In the genomic region with DNA sequence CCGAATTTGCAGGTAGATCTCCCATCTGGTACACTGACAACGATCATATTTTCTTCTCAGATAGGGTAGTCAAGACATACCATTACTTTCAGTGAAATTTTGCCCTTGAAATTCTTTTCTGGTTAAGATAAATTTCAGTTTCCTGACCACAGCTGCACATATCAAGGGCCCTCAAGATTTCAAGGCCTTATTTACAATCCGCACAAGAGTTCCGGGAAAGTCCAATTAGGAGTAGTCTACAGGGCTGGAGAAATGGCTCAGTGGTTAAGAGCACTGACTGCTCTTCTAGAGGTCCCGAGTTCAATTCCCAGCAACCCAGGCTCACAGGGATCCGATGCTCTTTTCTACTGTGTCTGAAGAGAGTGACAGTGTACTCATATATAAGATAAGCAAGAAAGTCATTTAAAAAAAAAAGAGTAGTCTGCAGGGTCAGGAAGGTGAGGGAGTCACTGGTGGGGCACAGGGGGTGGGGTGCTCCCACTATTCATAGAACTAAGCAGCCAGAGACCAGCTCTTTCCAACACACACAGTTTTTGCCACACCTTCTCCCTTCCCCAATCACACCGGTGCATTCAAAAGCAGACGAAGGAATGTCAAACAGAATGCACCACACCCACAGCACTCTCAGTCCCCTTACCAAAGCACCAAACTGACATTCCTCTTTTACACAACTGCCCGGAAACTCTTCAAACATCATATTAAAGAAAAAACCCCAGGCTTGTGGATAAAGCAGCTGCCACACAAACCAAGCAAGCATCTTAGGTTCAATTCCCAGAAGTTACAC, we compare ENCODE assay signal across 35 mouse cellular contexts. TPM values are rescaled to one million over a fixed set of nuclear protein-coding genes. Genes with fewer than 3 reads are reported as not detected.
A peak's percentile ranks its signal among the peaks of the same experiment; 100 is the strongest.
DNase-seq lines count a peak whose midpoint lies in the region; ATAC-seq and TF ChIP-seq lines count a peak whose summit lies in the region.
"Had no signal": no experiment of that assay in that cellular context is flagged by ENCODE, and none has a peak within 500 bp of the region (broad histone marks: within the 10 kb centered on the region; RNA-seq: fewer than 3 reads in every experiment).

No protein-coding gene starts in this region.

- H3K9ac ChIP-seq in kidney, embryonic 14.5 days (ENCODE audit: low read depth, low read length) = no peak overlapping the region
- no peak overlapping the region for H3K9ac ChIP-seq in forebrain, embryonic 12.5 days
- H3K9ac ChIP-seq: heart, embryonic 13.5 days; hindbrain, embryonic 15.5 days; limb, embryonic 15.5 days; liver, embryonic 13.5 days; lung, embryonic 14.5 days; midbrain, embryonic 12.5 days; neural tube, embryonic 13.5 days had no signal

- H3K27ac ChIP-seq in left cerebral cortex, adult 2 months = no peak overlapping the region
- H3K27ac ChIP-seq in kidney, embryonic 14.5 days (ENCODE audit: low read depth, low read length) = no peak overlapping the region
- no peak overlapping the region for H3K27ac ChIP-seq in forebrain, embryonic 12.5 days
- H3K27ac ChIP-seq: heart, embryonic 13.5 days; hindbrain, embryonic 15.5 days; kidney, postnatal 0 days; limb, embryonic 10.5 days; limb, embryonic 15.5 days; liver, embryonic 13.5 days; midbrain, embryonic 12.5 days; neural tube, embryonic 13.5 days had no signal

- H3K27me3 ChIP-seq in kidney, embryonic 14.5 days (ENCODE audit: control insufficient read depth, insufficient read depth, low read length) = no peaks in the 10 kb centered on the region
- no peaks in the 10 kb centered on the region for H3K27me3 ChIP-seq in forebrain, embryonic 12.5 days
- H3K27me3 ChIP-seq: heart, embryonic 13.5 days; hindbrain, embryonic 15.5 days; limb, embryonic 15.5 days; liver, embryonic 13.5 days; megakaryocyte, embryonic 14.5 days; midbrain, embryonic 12.5 days; neural tube, embryonic 13.5 days had no signal

- peaks cover 5% of the 10 kb centered on the region; the same call in 1 of the 2 replicates for H3K4me1 ChIP-seq in lung, adult 2 months (ENCODE audit: control insufficient read depth, insufficient read depth, low read length)
- H3K4me1 ChIP-seq in kidney, embryonic 14.5 days (ENCODE audit: control insufficient read depth, insufficient read depth, low read length) = peaks cover 17% of the 10 kb centered on the region
- H3K4me1 ChIP-seq in forebrain, embryonic 12.5 days = peaks cover 17% of the 10 kb centered on the region

- peak; percentile 34 for DNase-seq in lung, adult 2 months
- no peak for DNase-seq in lung, postnatal 4 days
- peak; percentile 20 for DNase-seq in WW6 (ENCODE audit: low read depth, low spot score)
- peak; percentile 25 for DNase-seq in lung, postnatal 10 days
- DNase-seq in left cerebral cortex, adult 2 months (ENCODE audit: extremely low spot score in 1 of 2, low spot score in 2 of 2) = no peak
- DNase-seq: adrenal gland, adult 8-10 months; cerebellum, adult 2 months; cerebellum, postnatal 14 days; gastrocnemius, postnatal 10 days; heart, postnatal 10 days; kidney, adult 18-20 months; layer of hippocampus, postnatal 36 days; liver, embryonic 13.5 days; lung, embryonic 14.5 days had no signal

- TF ChIP-seq POLR2A in lung, adult 2 months (IDR thresholded peaks at IDR 0.05; ENCODE audit: borderline replicate concordance, extremely low read depth, low read depth, low read length) = no peak

- no peaks in the 10 kb centered on the region for H3K9me3 ChIP-seq in kidney, embryonic 14.5 days (ENCODE audit: control insufficient read depth, low read length)
- no peaks in the 10 kb centered on the region for H3K9me3 ChIP-seq in forebrain, embryonic 12.5 days
- H3K9me3 ChIP-seq: heart, embryonic 13.5 days; hindbrain, embryonic 15.5 days; limb, embryonic 10.5 days; limb, embryonic 15.5 days; liver, embryonic 13.5 days; megakaryocyte, embryonic 14.5 days; midbrain, embryonic 12.5 days; neural tube, embryonic 13.5 days had no signal

- peaks cover 47% of the 10 kb centered on the region for H3K36me3 ChIP-seq in kidney, embryonic 14.5 days (ENCODE audit: control insufficient read depth, insufficient read depth, low read length)
- H3K36me3 ChIP-seq in forebrain, embryonic 12.5 days (replicated peaks) = peaks cover 59% of the 10 kb centered on the region

- WGBS in lung, adult 2 months = 67% methylated on average over 9 of the region's 9 CpGs
- 97% methylated on average over 9 of the region's 9 CpGs for WGBS in kidney, embryonic 14.5 days
- WGBS in forebrain, embryonic 12.5 days = 96% methylated on average over 9 of the region's 9 CpGs

- no peak for ATAC-seq in kidney, embryonic 14.5 days (ENCODE audit: low FRiP score, low TSS enrichment)
- ATAC-seq in forebrain, embryonic 12.5 days (ENCODE audit: low FRiP score) = no peak

- H3K4me3 ChIP-seq in lung, adult 2 months (replicated peaks; ENCODE audit: extremely low read depth, low read depth, low read length) = no peak overlapping the region
- H3K4me3 ChIP-seq in left cerebral cortex, adult 2 months = no peak overlapping the region
- no peak overlapping the region for H3K4me3 ChIP-seq in kidney, embryonic 14.5 days (ENCODE audit: low read length)
- H3K4me3 ChIP-seq in forebrain, embryonic 12.5 days (replicated peaks) = no peak overlapping the region
- H3K4me3 ChIP-seq: erythroblast, embryonic 14.5 days; heart, embryonic 13.5 days; hindbrain, embryonic 15.5 days; limb, embryonic 10.5 days; limb, embryonic 15.5 days; liver, embryonic 13.5 days; megakaryocyte, embryonic 14.5 days; midbrain, embryonic 12.5 days; neural tube, embryonic 13.5 days had no signal

- no peak for TF ChIP-seq CTCF in lung, adult 2 months (IDR thresholded peaks at IDR 0.05; ENCODE audit: insufficient read depth, low read length)
- no peak for TF ChIP-seq CTCF in left cerebral cortex, adult 2 months (IDR thresholded peaks at IDR 0.05)

- H3K4me2 ChIP-seq in kidney, embryonic 14.5 days (replicated peaks; ENCODE audit: low read depth, low read length) = no peak overlapping the region
- no peak overlapping the region for H3K4me2 ChIP-seq in forebrain, embryonic 12.5 days
- H3K4me2 ChIP-seq: heart, embryonic 13.5 days; hindbrain, embryonic 15.5 days; limb, embryonic 15.5 days; lung, embryonic 14.5 days; midbrain, embryonic 12.5 days; neural tube, embryonic 13.5 days had no signal

- intact Hi-C loops in left cerebral cortex, adult 2 months (cut with DNase I) = no loop called here

RNA-seq across cellular contexts. Expression of a gene that starts 0.9 kb away (rescaled TPM):
- not detected in 2 replicates for polyA plus RNA-seq in lung, adult 2 months (2012; rRNA removed)
- not detected for total RNA-seq in left cerebral cortex, adult 2 months (2021)
- not detected in 2 replicates for polyA plus RNA-seq in kidney, embryonic 14.5 days (2014; fragmentation: Nextera tagmentation; extraction: Ambion mirVana)
- polyA plus RNA-seq in forebrain, embryonic 12.5 days (2016; fragmentation: Nextera tagmentation; extraction: Ambion mirVana) = 2.2 and 2.5 TPM in 2 replicates
- total RNA-seq: adrenal gland, postnatal 4 days; gastrocnemius, postnatal 10 days; heart, postnatal 10 days; hematopoietic stem cell, adult 5-6 weeks; layer of hippocampus, postnatal 36 days; left cerebral cortex, postnatal 10 days had no signal
- polyA plus RNA-seq: cerebellum, adult 2 months; cortical plate, adult 2 months; embryonic facial prominence, embryonic 14.5 days; erythroblast, embryonic 14.5 days; forebrain, embryonic 11.5 days; gonadal fat pad, adult 2 months; hindbrain, embryonic 15.5 days; intestine, embryonic 14.5 days; kidney, postnatal 0 days; large intestine, adult 2 months; limb, embryonic 10.5 days; limb, embryonic 15.5 days; liver, embryonic 13.5 days; lung, embryonic 14.5 days; midbrain, embryonic 12.5 days; neural tube, embryonic 13.5 days; urinary bladder, adult 2 months had no signal

RNA-seq across cellular contexts. Expression of a gene that starts 3.3 kb away (rescaled TPM):
- polyA plus RNA-seq in lung, adult 2 months (2012; rRNA removed) = 35.6 and 38.0 TPM in 2 replicates
- total RNA-seq in left cerebral cortex, adult 2 months (2021) = 10 to 100 TPM; 22.8 to 26.6 TPM
- 20.2 and 27.1 TPM in 2 replicates for polyA plus RNA-seq in kidney, embryonic 14.5 days (2014; fragmentation: Nextera tagmentation; extraction: Ambion mirVana)
- 20.7 and 21.2 TPM in 2 replicates for polyA plus RNA-seq in forebrain, embryonic 12.5 days (2016; fragmentation: Nextera tagmentation; extraction: Ambion mirVana)

RNA-seq across cellular contexts. Expression of a gene that starts 9.6 kb away (rescaled TPM):
- polyA plus RNA-seq in lung, adult 2 months (2012; rRNA removed) = 36.0 and 44.3 TPM in 2 replicates
- not detected for total RNA-seq in left cerebral cortex, adult 2 months (2021)
- not detected in 2 replicates for polyA plus RNA-seq in kidney, embryonic 14.5 days (2014; fragmentation: Nextera tagmentation; extraction: Ambion mirVana)
- not detected in 2 replicates for polyA plus RNA-seq in forebrain, embryonic 12.5 days (2016; fragmentation: Nextera tagmentation; extraction: Ambion mirVana)
- total RNA-seq: adrenal gland, adult 8-10 months; adrenal gland, postnatal 4 days; hematopoietic stem cell, adult 5-6 weeks; layer of hippocampus, postnatal 36 days; left cerebral cortex, postnatal 10 days had no signal
- polyA plus RNA-seq: cerebellum, adult 2 months; erythroblast, embryonic 14.5 days; forebrain, embryonic 11.5 days; heart, embryonic 13.5 days; hindbrain, embryonic 15.5 days; intestine, embryonic 14.5 days; kidney, postnatal 0 days; large intestine, adult 2 months; limb, embryonic 10.5 days; limb, embryonic 15.5 days; liver, embryonic 13.5 days; lung, embryonic 14.5 days; midbrain, embryonic 12.5 days; neural tube, embryonic 13.5 days; urinary bladder, adult 2 months had no signal

RNA-seq across cellular contexts. Expression of a gene that starts 29.4 kb away (rescaled TPM):
- polyA plus RNA-seq in lung, adult 2 months (2012; rRNA removed) = 17.6 and 21.0 TPM in 2 replicates
- total RNA-seq in left cerebral cortex, adult 2 months (2021) = 10 to 100 TPM; 48.4 to 49.0 TPM
- polyA plus RNA-seq in kidney, embryonic 14.5 days (2014; fragmentation: Nextera tagmentation; extraction: Ambion mirVana) = 51.3 and 71.4 TPM in 2 replicates
- polyA plus RNA-seq in forebrain, embryonic 12.5 days (2016; fragmentation: Nextera tagmentation; extraction: Ambion mirVana) = 93.0 and 96.6 TPM in 2 replicates

RNA-seq across cellular contexts. Expression of a gene that starts 29.6 kb away (rescaled TPM):
- polyA plus RNA-seq in lung, adult 2 months (2012; rRNA removed) = 2.0 and 2.5 TPM in 2 replicates
- total RNA-seq in left cerebral cortex, adult 2 months (2021) = 1 to 10 TPM; 4.2 to 4.5 TPM
- 5.3 and 6.0 TPM in 2 replicates for polyA plus RNA-seq in kidney, embryonic 14.5 days (2014; fragmentation: Nextera tagmentation; extraction: Ambion mirVana)
- 8.0 and 9.1 TPM in 2 replicates for polyA plus RNA-seq in forebrain, embryonic 12.5 days (2016; fragmentation: Nextera tagmentation; extraction: Ambion mirVana)

Comparison
In these comparisons a context has a peak if more than half of its experiments do, and no peak if none do; other contexts are left out.
1. DNase-seq: peak in lung, adult 2 months (single experiment), WW6 (single experiment) and lung, postnatal 10 days (single experiment); none in lung, postnatal 4 days (0 of 2) and left cerebral cortex, adult 2 months (0 of 2).
2. RNA of a gene that starts 9.6 kb away (polyA plus RNA-seq): 36.0 to 44.3 TPM in lung, adult 2 months; not detected in kidney, embryonic 14.5 days and not detected in forebrain, embryonic 12.5 days; every median in the first group is over 10 times any median in the second.